Mouse (Mus musculus) bone marrow macrophage, adult 2 months (primary cell): ENCODE results near the gene Cpm.

Experiments used
- CTCF ChIP-seq: IDR thresholded peaks from 2 replicates; pipeline ENCODE4 v1.5.1; 2012; ENCODE audit warnings: low read depth, mild to moderate bottlenecking, low read length, moderate library complexity
- POLR2A ChIP-seq: IDR thresholded peaks from 2 replicates; pipeline ENCODE4 v1.6.1; 2012; ENCODE audit warnings: mild to moderate bottlenecking, low read depth, low read length, borderline replicate concordance

GRCm38 (mm10) chr10:117585600-117586299 lies 43.5 kb upstream of the Cpm start:
- TF ChIP-seq CTCF (no peak), POLR2A (no peak)
